Mouse (Mus musculus) liver (tissue): ENCODE data around the gene Mgea5.
A peak's percentile ranks its signal among the peaks of the same experiment; 100 is the strongest.
"Not testable (repeated sequence)": the region's sequence is repeated elsewhere in the genome, so short reads cannot be mapped to it uniquely, and the experiment has no call there.

Experiments
- DNase-seq: peaks from one replicate; pipeline ENCODE4 v3.0.0-alpha.2; 2020; ENCODE audit warnings: mixed read lengths

Mgea5 gene

GRCm38 (mm10) chr19:45783181-45783932, at the start of gene Mgea5:
Gene Mgea5 (minus strand): TSS chr19:45783837.
- peak; percentile 98 for DNase-seq

- no peak for DNase-seq
These were observed 47.0 kb upstream of the Mgea5 start for GRCm38 (mm10) chr19:45830679-45831078.

- no peak for DNase-seq
These were observed 44.1 kb upstream of the Mgea5 start for GRCm38 (mm10) chr19:45827736-45828135.

GRCm38 (mm10) chr19:45827125-45827524, 43.5 kb upstream of the Mgea5 start:
- DNase-seq: no peak

GRCm38 (mm10) chr19:45826146-45826545, 42.5 kb upstream of the Mgea5 start:
- DNase-seq: no peak

GRCm38 (mm10) chr19:45821832-45822231, 38.2 kb upstream of the Mgea5 start:
- no peak for DNase-seq

GRCm38 (mm10) chr19:45817816-45818490, 34.3 kb upstream of the Mgea5 start:
- DNase-seq: no peak

GRCm38 (mm10) chr19:45816727-45817126, 33.1 kb upstream of the Mgea5 start:
- DNase-seq: no peak

GRCm38 (mm10) chr19:45815831-45816405, 32.3 kb upstream of the Mgea5 start, which contains the start of gene Kcnip2:
Gene Kcnip2 (minus strand): TSS chr19:45816061.
- DNase-seq: peak; percentile 32

GRCm38 (mm10) chr19:45815170-45815569, 31.5 kb upstream of the Mgea5 start:
- DNase-seq: no peak

- peak; percentile 45 for DNase-seq
These were observed 30.2 kb upstream of the Mgea5 start for GRCm38 (mm10) chr19:45813801-45814200.

- peak; percentile 81 for DNase-seq
These were observed 29.6 kb upstream of the Mgea5 start for GRCm38 (mm10) chr19:45813263-45813662.

- no peak for DNase-seq
These were observed 29.1 kb upstream of the Mgea5 start for GRCm38 (mm10) chr19:45812673-45813252.

- peak; percentile 78 for DNase-seq
These were observed 28.5 kb upstream of the Mgea5 start for GRCm38 (mm10) chr19:45812115-45812514.

GRCm38 (mm10) chr19:45811028-45811674, 27.5 kb upstream of the Mgea5 start:
- no peak for DNase-seq

GRCm38 (mm10) chr19:45807732-45808131, 24.1 kb upstream of the Mgea5 start:
- DNase-seq: no peak

GRCm38 (mm10) chr19:45805817-45806216, 22.2 kb upstream of the Mgea5 start:
- not testable (repeated sequence) for DNase-seq

- peak; percentile 58 for DNase-seq
These were observed 21.1 kb upstream of the Mgea5 start for GRCm38 (mm10) chr19:45804593-45805368.

- peak; percentile 72 for DNase-seq
These were observed 19.8 kb upstream of the Mgea5 start for GRCm38 (mm10) chr19:45803408-45803807.

- DNase-seq: peak; percentile 25
These were observed 19.1 kb upstream of the Mgea5 start for GRCm38 (mm10) chr19:45802702-45803101.

GRCm38 (mm10) chr19:45796879-45797278, 13.2 kb upstream of the Mgea5 start:
- no peak for DNase-seq

GRCm38 (mm10) chr19:45796061-45796556, 12.5 kb upstream of the Mgea5 start:
- DNase-seq: peak; percentile 75
